Comparison of ENCODE assay signal across 9 mouse cellular contexts in genomic region chr3:154663976-154664581, GRCm38 (mm10). TPM values are rescaled to one million over a fixed set of nuclear protein-coding genes. Genes with fewer than 3 reads are reported as not detected.
A peak's percentile ranks its signal among the peaks of the same experiment; 100 is the strongest.
DNase-seq lines count a peak whose midpoint lies in the region; ATAC-seq and TF ChIP-seq lines count a peak whose summit lies in the region.
"Had no signal": no experiment of that assay in that cellular context is flagged by ENCODE, and none has a peak within 500 bp of the region (broad histone marks: within the 10 kb centered on the region; RNA-seq: fewer than 3 reads in every experiment).

No protein-coding gene starts in this region.

- peak; percentile 17 to 61 for DNase-seq in adrenal gland, adult (ENCODE audit: inconsistent age in 2 of 2, low spot score in 1 of 2)
- DNase-seq in adrenal gland, postnatal 4 days (ENCODE audit: low spot score in 2 of 2): no peak
- DNase-seq in cerebellum, adult 18-20 months: peak; percentile 80 to 84
- DNase-seq in kidney, adult 2 months: peak; percentile 7
- DNase-seq in left cerebral cortex, postnatal 4 days: peak; percentile 60
- peak; percentile 11 for DNase-seq in ovary, postnatal 14 days (ENCODE audit: low spot score)
- no peak for DNase-seq in gastrocnemius, postnatal 10 days

- H3K27me3 ChIP-seq in kidney, adult 2 months (replicated peaks; ENCODE audit: control insufficient read depth, insufficient read depth, low read length): no peaks in the 10 kb centered on the region; the same call in 1 of the 2 replicates

- H3K4me3 ChIP-seq in kidney, adult 2 months (ENCODE audit: insufficient read depth, low read depth, low read length): no peak overlapping the region

- no peaks in the 10 kb centered on the region for H3K36me3 ChIP-seq in kidney, adult 2 months (ENCODE audit: control insufficient read depth, insufficient read depth, low read length)

- no peaks in the 10 kb centered on the region for H3K4me1 ChIP-seq in kidney, adult 2 months (ENCODE audit: control insufficient read depth, insufficient read depth, low read length)

- TF ChIP-seq POLR2A in kidney, adult 2 months (IDR thresholded peaks at IDR 0.05; ENCODE audit: low read depth, low read length): no peak

- TF ChIP-seq CTCF in kidney, adult 2 months (conservative IDR thresholded peaks at IDR 0.05; ENCODE audit: insufficient read depth, insufficient read length, low read depth, low read length): no peak

- intact Hi-C loops in left cerebral cortex, postnatal 4 days (cut with DNase I): no loop called here

- WGBS in kidney, adult 2 months: 9% methylated on average over 27 of the region's 27 CpGs

- H3K27ac ChIP-seq in kidney, adult 2 months (ENCODE audit: insufficient read depth, low read depth, low read length): no peak overlapping the region

- peak; percentile 88 for ATAC-seq in frontal cortex, adult (ENCODE audit: low TSS enrichment)

RNA-seq across cellular contexts. Expression of gene Erich3, which starts 0.4 kb away (rescaled TPM):
- 1 to 10 TPM in 1 of 2 experiments, under 1 TPM in 1; 0.67 to 1.0 TPM for total RNA-seq in adrenal gland, postnatal 4 days (2021)
- polyA plus RNA-seq in kidney, adult 2 months (2012; rRNA removed): 0.19 TPM in 2 replicates
- 1 to 10 TPM; 3.4 to 5.0 TPM for total RNA-seq in left cerebral cortex, postnatal 4 days (2021)
- total RNA-seq in gastrocnemius, postnatal 10 days (2021): under 1 TPM; 0.05 to 0.11 TPM
- polyA plus RNA-seq: small intestine, adult 2 months had no signal

Comparison
In these comparisons a context has a peak if more than half of its experiments do, and no peak if none do; other contexts are left out.
1. DNase-seq: peak in adrenal gland, adult (2 of 2), cerebellum, adult 18-20 months (2 of 2), kidney, adult 2 months (single experiment), left cerebral cortex, postnatal 4 days (single experiment) and ovary, postnatal 14 days (single experiment); none in adrenal gland, postnatal 4 days (0 of 2) and gastrocnemius, postnatal 10 days (single experiment).